Mouse (Mus musculus) MEL (cell line): ENCODE measurements around the gene Clhc1. TPM values are rescaled to one million over a fixed set of nuclear protein-coding genes. Genes with fewer than 3 reads are reported as not detected.

Source experiments
- DNase-seq: peaks from one replicate; pipeline ENCODE4 v3.0.0; 2011; ENCODE audit warnings: low read depth, low spot score
- H3K27ac ChIP-seq: 2 replicates; pipeline ENCODE4 v1.5.1; 2012; ENCODE audit warnings: low read depth, mild to moderate bottlenecking, control low read depth, low read length, moderate library complexity; ENCODE audit not compliant: control insufficient read depth
- H3K27me3 ChIP-seq, 2 experiments: fragments of 150-350 bp in 1 of 2; sonication (generic) in 1 of 2; 2 replicates each; pipeline ENCODE4 v1.6.1; 2012; ENCODE audit warnings: low read length in 2 of 2, mild to moderate bottlenecking in 2 of 2, improper control_type of control experiment in 1 of 2, moderate library complexity in 1 of 2; ENCODE audit not compliant: insufficient read depth in 2 of 2, control insufficient read depth in 1 of 2
- H3K36me3 ChIP-seq, 2 experiments: 2 replicates each; pipeline ENCODE4 v1.6.1; 2012 to 2014; ENCODE audit warnings: low read length in 2 of 2, improper control_type of control experiment in 1 of 2, inconsistent platforms in 1 of 2, mild to moderate bottlenecking in 1 of 2; ENCODE audit not compliant: insufficient read depth in 2 of 2, control insufficient read depth in 1 of 2
- H3K4me1 ChIP-seq, 2 experiments: fragments of 150-350 bp in 1 of 2; sonication (generic) in 1 of 2; 2 replicates each; pipeline ENCODE4 v1.6.1; 2012; ENCODE audit warnings: low read length in 2 of 2, improper control_type of control experiment in 1 of 2, mild to moderate bottlenecking in 1 of 2; ENCODE audit not compliant: insufficient read depth in 2 of 2, control insufficient read depth in 1 of 2
- H3K4me3 ChIP-seq, 2 experiments: fragments of 150-350 bp in 1 of 2; sonication (generic) in 1 of 2; 2 replicates each; pipeline ENCODE4 v1.5.1; 2012; ENCODE audit warnings: low read depth in 2 of 2, low read length in 2 of 2, mild to moderate bottlenecking in 2 of 2, moderate library complexity in 2 of 2, control low read depth in 1 of 2, improper control_type of control experiment in 1 of 2; ENCODE audit not compliant: control insufficient read depth in 1 of 2, insufficient read depth in 1 of 2
- H3K79me2 ChIP-seq: 2 replicates; pipeline ENCODE4 v1.6.1; 2012; ENCODE audit warnings: mild to moderate bottlenecking, low read length, moderate library complexity; ENCODE audit not compliant: control insufficient read depth, poor library complexity, insufficient read depth
- H3K9ac ChIP-seq: 2 replicates; pipeline ENCODE4 v1.6.1; 2012; ENCODE audit warnings: low read depth, mild to moderate bottlenecking, control low read depth, low read length, moderate library complexity; ENCODE audit not compliant: control insufficient read depth, poor library complexity, severe bottlenecking
- H3K9me3 ChIP-seq: fragments of 150-350 bp; sonication (generic); replicated peaks from 2 replicates; pipeline ENCODE4 v1.6.1; 2012; ENCODE audit warnings: mild to moderate bottlenecking, low read length, improper control_type of control experiment, moderate library complexity; ENCODE audit not compliant: insufficient read depth
- BHLHE40 ChIP-seq: IDR thresholded peaks from 2 replicates; pipeline ENCODE4 v1.6.1; 2012; ENCODE audit warnings: low read depth, mild to moderate bottlenecking, inconsistent platforms, low read length, improper control_type of control experiment, borderline replicate concordance
- CHD1 ChIP-seq: IDR thresholded peaks from 2 replicates; pipeline ENCODE4 v1.6.1; 2012; ENCODE audit warnings: low read depth, mild to moderate bottlenecking, inconsistent platforms, low read length, improper control_type of control experiment
- E2F4 ChIP-seq: IDR thresholded peaks from 2 replicates; pipeline ENCODE4 v1.6.1; 2011; ENCODE audit warnings: low read depth, low read length, improper control_type of control experiment, borderline replicate concordance
- GABPA ChIP-seq: IDR thresholded peaks from 2 replicates; pipeline ENCODE4 v1.6.1; 2012; ENCODE audit warnings: low read depth, mild to moderate bottlenecking, inconsistent platforms, low read length, improper control_type of control experiment, moderate library complexity
- GATA1 ChIP-seq: IDR thresholded peaks from 2 replicates; pipeline ENCODE4 v1.6.1; 2011; ENCODE audit warnings: low read depth, low read length, improper control_type of control experiment
- JUND ChIP-seq: IDR thresholded peaks from 2 replicates; pipeline ENCODE4 v1.6.1; 2011; ENCODE audit warnings: low read depth, mild to moderate bottlenecking, improper control_type of control experiment, low read length
- KAT2A ChIP-seq: conservative IDR thresholded peaks from 2 replicates; pipeline ENCODE4 v1.6.1; 2012; ENCODE audit warnings: low read depth, low read length, improper control_type of control experiment, inconsistent platforms
- MAFK ChIP-seq: IDR thresholded peaks from 2 replicates; pipeline ENCODE4 v1.6.1; 2011; ENCODE audit warnings: low read depth, mild to moderate bottlenecking, low read length, improper control_type of control experiment, borderline replicate concordance
- MAX ChIP-seq: IDR thresholded peaks from 2 replicates; pipeline ENCODE4 v1.6.1; 2011; ENCODE audit warnings: low read length, improper control_type of control experiment
- MAZ ChIP-seq: IDR thresholded peaks from 2 replicates; pipeline ENCODE4 v1.6.1; 2012; ENCODE audit warnings: low read depth, mild to moderate bottlenecking, inconsistent platforms, low read length, improper control_type of control experiment
- MEF2A ChIP-seq: IDR thresholded peaks from 2 replicates; pipeline ENCODE4 v1.6.1; 2014; ENCODE audit warnings: low read depth, mild to moderate bottlenecking, inconsistent platforms, low read length, improper control_type of control experiment; ENCODE audit not compliant: poor library complexity, insufficient replicate concordance, severe bottlenecking; ENCODE audit errors: extremely low read depth
- MXI1 ChIP-seq: IDR thresholded peaks from 2 replicates; pipeline ENCODE4 v1.6.1; 2011; ENCODE audit warnings: mild to moderate bottlenecking, low read depth, low read length, improper control_type of control experiment
- MYB ChIP-seq: IDR thresholded peaks from 2 replicates; pipeline ENCODE4 v1.6.1; 2011; ENCODE audit warnings: mild to moderate bottlenecking, low read depth, low read length, improper control_type of control experiment
- MYC ChIP-seq: IDR thresholded peaks from 2 replicates; pipeline ENCODE4 v1.6.1; 2011; ENCODE audit warnings: low read depth, mild to moderate bottlenecking, low read length, improper control_type of control experiment, moderate library complexity
- NELFE ChIP-seq: IDR thresholded peaks from 2 replicates; pipeline ENCODE4 v1.6.1; 2011; ENCODE audit warnings: low read depth, low read length, improper control_type of control experiment
- NRF1 ChIP-seq: IDR thresholded peaks from 2 replicates; pipeline ENCODE4 v1.6.1; 2014; ENCODE audit warnings: low read depth, mild to moderate bottlenecking, inconsistent platforms, low read length, improper control_type of control experiment, moderate library complexity; ENCODE audit not compliant: poor library complexity, insufficient read depth, severe bottlenecking
- POLR2A ChIP-seq, 2 experiments: IDR thresholded peaks; 2 replicates each; pipeline ENCODE4 v1.6.1; 2011 to 2012; ENCODE audit warnings: low read length in 2 of 2, mild to moderate bottlenecking in 2 of 2, control low read depth in 1 of 2, improper control_type of control experiment in 1 of 2, low read depth in 1 of 2, moderate library complexity in 1 of 2; ENCODE audit not compliant: control insufficient read depth in 1 of 2, insufficient read depth in 1 of 2, poor library complexity in 1 of 2
- POLR2AphosphoS5 ChIP-seq: IDR thresholded peaks from 2 replicates; pipeline ENCODE4 v1.6.1; 2012; ENCODE audit warnings: low read depth, borderline replicate concordance, mild to moderate bottlenecking, inconsistent platforms, low read length, moderate library complexity, mixed read lengths
- RCOR1 ChIP-seq: IDR thresholded peaks from 2 replicates; pipeline ENCODE4 v1.6.1; 2012; ENCODE audit warnings: low read depth, mild to moderate bottlenecking, inconsistent platforms, low read length, improper control_type of control experiment
- SIN3A ChIP-seq: IDR thresholded peaks from 2 replicates; pipeline ENCODE4 v1.6.1; 2012; ENCODE audit warnings: low read length, improper control_type of control experiment, inconsistent platforms
- TAL1 ChIP-seq: IDR thresholded peaks from 2 replicates; pipeline ENCODE4 v1.6.1; 2012; ENCODE audit warnings: mild to moderate bottlenecking, inconsistent platforms, low read length, moderate library complexity, mixed read lengths
- TBP ChIP-seq: IDR thresholded peaks from 2 replicates; pipeline ENCODE4 v1.8.0; 2011; ENCODE audit warnings: low read depth, low read length, improper control_type of control experiment
- TCF12 ChIP-seq: IDR thresholded peaks from 2 replicates; pipeline ENCODE4 v1.6.1; 2014; ENCODE audit warnings: low read depth, mild to moderate bottlenecking, inconsistent platforms, low read length, improper control_type of control experiment, moderate library complexity
- UBTF ChIP-seq: IDR thresholded peaks from 2 replicates; pipeline ENCODE4 v1.6.1; 2012; ENCODE audit warnings: low read depth, mild to moderate bottlenecking, inconsistent platforms, low read length, improper control_type of control experiment, moderate library complexity, borderline replicate concordance; ENCODE audit not compliant: insufficient read depth
- ZC3H11A ChIP-seq: IDR thresholded peaks from 2 replicates; pipeline ENCODE4 v1.6.1; 2012; ENCODE audit warnings: low read depth, mild to moderate bottlenecking, inconsistent platforms, low read length, improper control_type of control experiment
- ZNF384 ChIP-seq: IDR thresholded peaks from 2 replicates; pipeline ENCODE4 v1.6.1; 2012; ENCODE audit warnings: low read depth, mild to moderate bottlenecking, inconsistent platforms, low read length, improper control_type of control experiment
- polyA plus RNA-seq, 2 experiments: library from polyadenylated mRNA; stranded (reverse) in 1 of 2; unstranded in 1 of 2; fragments of >175 nt in 1 of 2; fragments of >200 nt in 1 of 2; gene quantifications; 2 replicates each; pipeline versions ENCODE4 v1.2.1 to v1.2.4; 2012; ENCODE audit warnings: low replicate concordance in 2 of 2, low read depth in 1 of 2; ENCODE audit not compliant: insufficient read length in 2 of 2, insufficient read depth in 1 of 2, missing spikeins in 1 of 2
- total RNA-seq: library from RNA; depleted of rRNA; stranded (reverse); fragments of 300-350 nt; gene quantifications from 2 replicates; pipeline ENCODE4 v1.2.3, GENCODE M21; 2012

The Clhc1 gene
- total and polyA plus RNA-seq, 3 experiments = 0.08 to 0.62 TPM; not detected in 1

DNA sequence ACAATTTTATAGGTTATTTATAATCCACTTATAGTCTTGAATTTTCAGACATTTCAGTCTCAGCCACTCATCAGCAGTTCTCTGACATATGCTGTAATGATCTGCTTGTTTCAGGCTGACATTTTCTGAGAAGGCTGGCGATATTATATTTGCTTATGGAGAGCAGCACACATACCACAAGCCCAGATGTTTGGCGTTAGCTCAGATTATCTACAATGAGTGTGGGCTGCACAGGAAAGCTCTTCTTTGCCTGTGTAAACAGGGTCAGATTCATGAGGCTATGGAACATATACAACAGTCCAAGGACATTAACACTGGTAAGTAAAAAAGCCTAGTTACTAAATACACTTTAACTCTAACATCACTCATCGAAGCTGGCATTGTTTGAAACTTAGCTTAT lies 23.8 kb downstream of the Clhc1 start:
- no peaks in the 10 kb centered on the region for H3K4me1 ChIP-seq
- H3K9me3 ChIP-seq = no peaks in the 10 kb centered on the region
- no peak overlapping the region for H3K9ac ChIP-seq

DNA sequence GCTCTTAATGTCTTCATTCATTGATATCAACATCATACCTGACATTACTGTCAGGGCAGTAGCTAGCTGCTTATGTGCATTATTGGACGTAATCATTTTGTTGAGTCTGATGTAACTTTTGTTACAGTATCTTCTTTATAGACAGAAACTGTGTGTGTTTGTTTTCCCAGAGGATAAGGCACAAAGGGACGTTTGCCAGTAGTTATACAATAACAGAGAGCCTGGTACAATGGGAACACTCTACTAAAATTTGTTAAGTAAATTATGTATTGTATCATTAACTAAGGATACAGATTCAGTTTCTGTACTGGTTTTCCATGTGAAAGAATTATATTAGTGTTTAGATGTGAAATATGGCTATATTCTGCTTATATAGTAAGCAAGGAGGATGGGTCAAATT lies 24.9 kb downstream of the Clhc1 start:
- Histone ChIP-seq H3K4me1 (no peaks in the 10 kb centered on the region), H3K79me2 (no peaks in the 10 kb centered on the region), H3K27ac (no peak overlapping the region), H3K9me3 (no peaks in the 10 kb centered on the region), H3K4me3 (no peak overlapping the region), H3K36me3 (no peaks in the 10 kb centered on the region), H3K9ac (no peak overlapping the region), H3K27me3 (peaks cover 0 to 1% of the 10 kb centered on the region in 2 experiments; a peak in 1 of 4 replicates)
- no peak for DNase-seq
- TF ChIP-seq KAT2A (no peak), POLR2A (IDR thresholded peaks at IDR 0.05; ENCODE audit: control insufficient read depth in 1 of 2, insufficient read depth in 1 of 2, low read depth in 1 of 2, low read length in 2 of 2, poor library complexity in 1 of 2) (no peak), BHLHE40 (no peak), JUND (no peak), MAFK (no peak), TCF12 (no peak), MXI1 (no peak), NRF1 (no peak), MAX (no peak), ZC3H11A (no peak), GATA1 (no peak), GABPA (no peak), TBP (no peak)

More for the DNA sequence above, 23.8 kb downstream of the Clhc1 start:
- Histone ChIP-seq H3K27ac (no peak overlapping the region), H3K36me3 (no peaks in the 10 kb centered on the region), H3K79me2 (no peaks in the 10 kb centered on the region)
- no peak for DNase-seq
- no peak for TF ChIP-seq TBP
- no peak for TF ChIP-seq MYC
- TF ChIP-seq CHD1 = no peak
- TF ChIP-seq TAL1 = no peak
- no peak for TF ChIP-seq E2F4
- TF ChIP-seq MYB = no peak
- no peak for TF ChIP-seq KAT2A
- no peak for TF ChIP-seq NELFE
- TF ChIP-seq MAFK = no peak
- TF ChIP-seq POLR2AphosphoS5 = no peak
- TF ChIP-seq JUND = no peak
- no peak for TF ChIP-seq ZNF384
- no peak for TF ChIP-seq UBTF
- TF ChIP-seq MEF2A = no peak
- no peak for TF ChIP-seq RCOR1
- TF ChIP-seq GABPA = no peak
- no peak for TF ChIP-seq SIN3A
- TF ChIP-seq MAZ = no peak
- TF ChIP-seq, all 39 proteins: peak for 0
- Histone ChIP-seq H3K27me3 (peaks cover 0 to 1% of the 10 kb centered on the region in 2 experiments; a peak in 1 of 4 replicates), H3K4me3 (no peak overlapping the region)
